Mouse (Mus musculus): ENCODE measurements around the gene Susd6.

Susd6 gene

DNA sequence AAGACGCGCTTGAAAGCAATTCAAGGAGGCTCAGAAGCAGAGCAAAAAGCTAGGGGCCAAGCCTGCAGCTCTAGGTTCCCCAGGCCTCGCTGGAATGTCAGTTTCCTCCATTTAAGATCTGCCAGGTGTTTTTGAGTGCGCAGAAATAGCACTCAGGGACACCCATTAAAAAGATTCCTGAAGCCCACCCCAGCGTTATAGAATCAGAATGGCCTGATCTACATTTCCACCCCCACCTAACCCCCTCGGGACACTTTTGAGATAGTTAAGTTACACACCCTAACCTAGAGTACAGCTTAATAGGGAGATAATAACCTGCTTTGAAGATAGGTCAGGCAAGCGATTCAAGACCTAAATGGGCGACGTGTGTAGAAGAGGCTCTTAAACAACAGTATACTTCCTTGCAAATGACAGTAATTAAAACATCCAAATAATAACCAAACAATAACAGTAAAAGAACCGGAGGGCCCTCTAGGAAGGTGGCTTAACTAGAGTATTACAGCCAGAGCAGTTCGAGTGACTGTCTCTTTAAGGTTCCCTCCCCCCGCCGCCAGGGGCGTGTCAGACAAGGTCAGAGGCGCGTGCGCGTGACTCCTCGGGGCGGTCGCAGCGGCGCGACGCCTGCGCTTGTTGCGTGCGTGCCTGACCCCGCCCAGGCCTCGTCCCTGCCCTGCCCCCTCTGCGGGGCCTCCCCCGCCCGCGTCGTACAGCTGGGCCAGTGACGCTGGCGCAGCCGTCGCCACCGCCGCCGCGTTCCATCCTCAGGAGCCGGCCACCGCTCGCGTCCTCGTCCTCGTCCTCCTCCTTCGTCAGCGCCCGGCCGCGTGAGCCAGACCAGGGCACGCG, at the start of gene Susd6:
Susd6 (plus strand) TSS at position 662 of the 846 bp plus-strand sequence.
- peak; percentile 99 for DNase-seq (ENCODE audit: low spot score)

DNA sequence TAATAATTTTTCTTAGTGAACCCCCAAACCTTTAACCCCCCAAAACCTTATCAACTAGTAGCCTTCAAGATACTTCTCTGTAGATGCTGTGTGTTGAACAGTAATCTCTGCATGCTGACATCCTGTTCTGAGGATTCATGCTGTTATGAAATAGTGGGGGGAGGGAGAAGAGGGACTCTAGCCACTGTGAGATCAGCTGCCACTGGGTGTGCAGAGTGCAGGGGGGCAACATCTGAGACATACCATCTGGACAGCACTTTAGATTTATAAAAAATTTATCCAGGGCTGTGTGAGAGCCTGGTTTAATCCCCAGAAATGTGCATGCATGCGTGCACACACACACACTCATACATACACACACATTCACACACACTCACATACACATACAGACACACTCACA, 45.7 kb upstream of the Susd6 start:
- DNase-seq (ENCODE audit: low spot score), result no peak

- no peak for DNase-seq (ENCODE audit: low spot score)
Measured at GRCm38 (mm10) chr12:80746031-80746813, 44.1 kb upstream of the Susd6 start.

GRCm38 (mm10) chr12:80751556-80751955, 38.8 kb upstream of the Susd6 start:
- no peak for DNase-seq (ENCODE audit: low spot score)

DNA sequence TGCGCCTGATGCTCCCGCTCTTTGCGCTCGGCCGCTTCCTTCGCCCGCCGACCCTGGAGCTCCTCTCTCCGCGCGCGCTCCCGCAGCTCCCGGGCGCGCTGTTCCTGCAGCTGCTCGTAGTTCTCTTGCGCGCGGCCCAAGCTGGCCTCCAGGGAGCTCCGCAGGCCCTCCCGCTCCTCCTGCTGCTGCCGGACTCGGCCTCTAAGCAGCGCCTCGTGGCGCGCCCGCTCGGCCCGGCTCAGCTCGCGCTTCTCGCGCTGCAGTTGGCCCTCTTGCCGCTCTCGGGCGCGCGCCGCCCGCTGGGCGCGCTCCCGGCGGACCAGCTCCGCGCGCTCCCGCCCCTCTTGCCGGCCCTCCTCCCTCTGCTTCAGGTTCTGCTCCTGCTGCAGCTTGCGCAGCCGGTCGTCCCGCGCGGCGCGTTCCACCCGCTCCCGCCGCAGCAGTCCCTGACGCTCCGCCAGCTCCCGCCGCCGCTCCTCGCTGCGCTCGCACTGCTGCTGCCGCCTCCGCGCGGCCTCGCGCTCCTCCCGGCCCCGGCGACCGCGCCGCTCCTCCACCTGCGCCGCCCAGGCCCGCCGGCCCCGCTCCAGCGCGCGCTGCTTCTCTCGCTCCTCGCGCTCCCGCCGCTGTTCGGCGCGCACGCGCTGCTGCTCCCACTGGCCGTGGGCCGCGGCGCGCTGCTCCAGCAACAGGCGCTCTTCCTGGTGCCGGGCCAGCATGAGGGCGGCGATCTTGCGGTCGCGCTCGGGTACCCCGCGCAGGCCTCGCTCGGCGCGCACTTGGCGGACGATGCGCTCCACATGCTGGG, 32.4 kb upstream of the Susd6 start:
- peak; percentile 68 for DNase-seq (ENCODE audit: low spot score)

- peak; percentile 57 for DNase-seq (ENCODE audit: low spot score)
Measured at GRCm38 (mm10) chr12:80758559-80759386, 31.5 kb upstream of the Susd6 start.

- no peak for DNase-seq (ENCODE audit: low spot score)
Measured at GRCm38 (mm10) chr12:80759387-80759712, 31.0 kb upstream of the Susd6 start.

- DNase-seq (ENCODE audit: low spot score), result no peak
Measured at GRCm38 (mm10) chr12:80759713-80760395, 30.5 kb upstream of the Susd6 start.

DNA sequence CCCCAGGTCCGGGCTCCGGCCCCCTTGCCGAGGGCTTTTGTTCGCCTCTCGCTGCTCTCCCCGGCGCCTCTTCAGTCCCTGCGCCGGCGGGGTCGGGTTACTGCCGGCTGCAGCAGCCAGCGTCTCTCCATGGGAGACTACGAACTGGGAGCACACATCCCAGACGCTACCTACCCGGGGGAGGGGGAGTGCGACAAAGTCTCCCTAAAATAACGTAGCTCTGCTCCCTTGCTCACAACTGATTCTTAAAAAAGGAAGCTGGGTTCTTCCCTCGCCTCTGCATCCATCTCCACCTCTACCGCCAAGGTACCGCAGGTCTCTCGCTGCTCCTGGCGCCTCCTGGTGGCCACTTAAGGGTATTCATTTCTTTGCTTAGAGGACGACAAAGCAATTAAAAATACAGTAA, 29.9 kb upstream of the Susd6 start, which contains the start of gene Ccdc177:
Ccdc177 (minus strand) TSS at position 292 of the 406 bp plus-strand sequence.
- DNase-seq (ENCODE audit: low spot score), result peak; percentile 89

GRCm38 (mm10) chr12:80762982-80763381, 27.3 kb upstream of the Susd6 start:
- DNase-seq (ENCODE audit: low spot score), result no peak

- no peak for DNase-seq (ENCODE audit: low spot score)
Measured at GRCm38 (mm10) chr12:80764116-80764515, 26.2 kb upstream of the Susd6 start.

DNA sequence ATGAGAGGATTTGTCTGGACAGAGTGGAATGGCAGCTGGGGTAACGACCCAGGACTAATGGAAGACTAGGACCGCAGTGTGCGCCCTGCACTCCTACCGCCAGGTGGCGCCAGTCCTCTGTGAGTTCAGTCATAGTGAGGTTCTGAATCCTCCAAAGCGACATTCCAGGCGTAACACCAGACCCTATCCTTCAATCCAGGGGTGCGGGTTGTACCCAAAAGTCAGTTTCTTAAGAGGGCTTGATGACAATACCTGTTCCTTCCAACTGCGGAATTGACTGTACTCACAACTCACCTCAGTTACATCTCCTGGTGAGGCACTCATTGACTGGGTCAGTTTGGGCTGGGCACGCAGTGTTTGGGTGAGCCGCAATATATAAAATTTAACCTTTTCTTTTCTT, 20.6 kb upstream of the Susd6 start:
- DNase-seq (ENCODE audit: low spot score), result peak; percentile 89

- DNase-seq (ENCODE audit: low spot score), result no peak
Measured at GRCm38 (mm10) chr12:80774786-80775185, 15.5 kb upstream of the Susd6 start.

DNA sequence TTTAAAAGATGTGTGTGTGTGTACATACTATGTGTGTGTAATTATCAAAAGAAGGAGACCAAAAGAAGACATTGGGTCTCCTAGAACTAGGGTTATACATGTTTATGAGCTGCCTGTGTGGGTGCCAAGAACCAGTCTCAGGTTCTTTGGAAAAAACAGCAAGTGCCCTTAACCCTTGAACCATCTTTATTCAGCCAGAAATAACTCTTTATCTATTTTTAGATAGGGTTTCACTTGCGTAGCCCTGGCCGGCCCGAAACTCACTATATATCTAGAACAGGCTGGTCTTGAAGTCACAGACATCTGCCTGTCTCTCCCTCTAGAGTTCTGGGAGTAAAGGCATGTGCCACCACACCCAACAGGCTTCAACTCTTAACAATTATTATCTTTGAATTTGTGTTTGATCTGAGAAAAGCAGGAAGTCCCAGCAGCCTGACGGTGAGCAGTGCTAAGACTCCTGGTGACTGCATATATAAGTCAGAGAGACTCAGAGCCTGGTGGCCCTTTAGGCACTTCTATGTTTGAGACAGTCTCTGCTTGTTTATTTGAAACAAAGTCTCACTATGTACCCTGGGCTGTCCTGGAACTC, 14.2 kb upstream of the Susd6 start:
- no peak for DNase-seq (ENCODE audit: low spot score)

GRCm38 (mm10) chr12:80778188-80778936, 11.9 kb upstream of the Susd6 start:
- no peak for DNase-seq (ENCODE audit: low spot score)

- DNase-seq (ENCODE audit: low spot score), result no peak
Measured at GRCm38 (mm10) chr12:80779760-80780159, 10.6 kb upstream of the Susd6 start.

DNA sequence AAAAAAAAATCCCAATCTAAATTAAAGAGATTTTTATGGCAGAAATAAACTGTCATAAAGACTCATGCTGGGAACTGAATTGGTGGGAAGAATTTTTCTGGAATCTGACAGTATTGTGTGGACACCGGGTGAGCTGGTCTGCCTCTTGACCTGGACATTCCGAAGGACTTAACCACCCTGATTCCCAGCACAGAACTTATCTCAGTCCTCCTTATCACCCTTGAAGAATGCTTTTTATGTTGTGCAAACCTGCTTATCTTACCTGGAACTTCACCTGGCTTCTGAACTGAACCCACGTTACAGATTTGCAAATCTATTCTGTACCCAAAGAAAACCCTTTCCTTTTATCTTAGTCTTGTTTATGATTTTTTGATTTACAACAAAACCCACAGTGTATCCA, 8.1 kb upstream of the Susd6 start:
- no peak for DNase-seq (ENCODE audit: low spot score)

GRCm38 (mm10) chr12:80782892-80783291, 7.4 kb upstream of the Susd6 start:
- DNase-seq (ENCODE audit: low spot score), result no peak

DNA sequence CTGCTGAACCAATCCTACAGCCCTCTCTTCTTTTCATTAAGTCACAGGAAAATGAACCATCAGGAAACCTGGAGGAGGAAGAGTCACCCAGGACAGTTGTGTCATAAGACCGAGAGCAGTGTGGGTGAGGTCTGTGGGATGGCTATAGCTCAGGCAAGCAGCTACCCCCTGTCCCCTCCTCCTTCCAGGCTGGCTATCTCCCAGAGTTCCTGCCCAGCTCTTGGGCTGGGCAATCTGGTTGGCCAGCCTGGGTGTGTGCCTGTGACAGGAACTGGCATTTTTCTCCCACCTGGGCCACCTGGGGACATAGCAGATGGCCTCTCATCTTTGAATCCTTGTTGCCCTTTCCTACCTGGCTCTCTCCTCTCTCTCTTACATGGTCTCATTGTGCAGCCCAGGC, 6.4 kb upstream of the Susd6 start:
- DNase-seq (ENCODE audit: low spot score), result no peak

- DNase-seq (ENCODE audit: low spot score), result no peak
Measured at GRCm38 (mm10) chr12:80785005-80785404, 5.3 kb upstream of the Susd6 start.
